Mouse (Mus musculus) midbrain, embryonic 11.5 days (tissue): Measurements from ENCODE around the gene Thsd4. TPM values are rescaled to one million over a fixed set of nuclear protein-coding genes. Genes with fewer than 3 reads are reported as not detected.

Source experiments
- ATAC-seq: fragments of 200-750 bp; cut with Nextera tagmentation; 2 replicates; pipeline ENCODE4 v1.8.0; 2017; ENCODE audit warnings: moderate TSS enrichment, moderate library complexity; ENCODE audit not compliant: low FRiP score
- DNase-seq: peaks from one replicate; pipeline ENCODE4 v3.0.0; 2015; ENCODE audit warnings: low spot score; ENCODE audit errors: missing footprints
- H3K27ac ChIP-seq: fragments of 300-500 bp; sonication (generic); 2 replicates; pipeline ENCODE4 v1.5.1; 2014; ENCODE audit warnings: low read depth, low read length
- H3K27me3 ChIP-seq: fragments of 300-500 bp; sonication (generic); 2 replicates; pipeline ENCODE4 v1.6.1; 2014; ENCODE audit warnings: mild to moderate bottlenecking, low read length, moderate library complexity, mixed read lengths; ENCODE audit not compliant: control insufficient read depth, insufficient read depth
- H3K36me3 ChIP-seq: fragments of 300-500 bp; sonication (generic); 2 replicates; pipeline ENCODE4 v1.6.1; 2014; ENCODE audit warnings: mild to moderate bottlenecking, low read length, moderate library complexity, mixed read lengths; ENCODE audit not compliant: control insufficient read depth, insufficient read depth
- H3K4me1 ChIP-seq: fragments of 300-500 bp; sonication (generic); 2 replicates; pipeline ENCODE4 v1.6.1; 2014; ENCODE audit warnings: low read length; ENCODE audit not compliant: control insufficient read depth, insufficient read depth
- H3K4me2 ChIP-seq: fragments of 300-500 bp; sonication (generic); 2 replicates; pipeline ENCODE4 v1.6.1; 2014; ENCODE audit warnings: mild to moderate bottlenecking, moderate library complexity
- H3K4me3 ChIP-seq: fragments of 300-500 bp; sonication (generic); 2 replicates; pipeline ENCODE4 v1.5.1; 2014; ENCODE audit warnings: low read depth, low read length
- H3K9ac ChIP-seq: fragments of 300-500 bp; sonication (generic); 2 replicates; pipeline ENCODE4 v1.6.1; 2014; ENCODE audit warnings: low read length
- H3K9me3 ChIP-seq: fragments of 300-500 bp; sonication (generic); 2 replicates; pipeline ENCODE4 v1.6.1; 2016; ENCODE audit warnings: low read length; ENCODE audit not compliant: control insufficient read depth
- WGBS: fragments of 180-500 bp; shearing (Covaris S2); extraction: QIAGEN DNeasy Blood & Tissue Kit; methylation state at CpG from one replicate; pipeline ENCODE4 v1.1.7; 2014; 5-methylcytosine and 5-hydroxymethylcytosine counted together
- polyA plus RNA-seq: library from polyadenylated mRNA; unstranded; fragments of >200 nt; fragmentation: Nextera tagmentation; extraction: Ambion mirVana; gene quantifications from 2 replicates; pipeline ENCODE4 v1.2.1, GENCODE M21; 2014

The Thsd4 gene
- polyA plus RNA-seq, 1 experiment from 2014 or later: 6.4 TPM

- no peak overlapping the region for H3K4me2 ChIP-seq
- no peaks in the 10 kb centered on the region for H3K36me3 ChIP-seq
- H3K27me3 ChIP-seq: no peaks in the 10 kb centered on the region
- 82% methylated on average over 6 of the region's 6 CpGs for WGBS
- H3K27ac ChIP-seq: no peak overlapping the region
- no peaks in the 10 kb centered on the region for H3K4me1 ChIP-seq
- DNase-seq (no peak), ATAC-seq (no peak)
- H3K4me3 ChIP-seq: no peak overlapping the region
- no peaks in the 10 kb centered on the region; the same call in 1 of the 2 replicates for H3K9me3 ChIP-seq
- no peak overlapping the region for H3K9ac ChIP-seq
Observed at GRCm38 (mm10) chr9:60295199-60295598, 226.6 kb downstream of the Thsd4 start.

GRCm38 (mm10) chr9:60293129-60293528 lies 228.7 kb downstream of the Thsd4 start:
- Histone ChIP-seq H3K27me3 (no peaks in the 10 kb centered on the region), H3K9me3 (no peaks in the 10 kb centered on the region), H3K4me3 (no peak overlapping the region), H3K27ac (no peak overlapping the region), H3K4me2 (no peak overlapping the region), H3K4me1 (no peaks in the 10 kb centered on the region), H3K9ac (no peak overlapping the region), H3K36me3 (no peaks in the 10 kb centered on the region)
- ATAC-seq: no peak
- no peak for DNase-seq
- WGBS: 83% methylated on average over 6 of the region's 6 CpGs

GRCm38 (mm10) chr9:60290780-60291179 lies 231.1 kb downstream of the Thsd4 start:
- no peaks in the 10 kb centered on the region for H3K36me3 ChIP-seq
- no peak overlapping the region for H3K4me3 ChIP-seq
- H3K27ac ChIP-seq: no peak overlapping the region
- H3K27me3 ChIP-seq: no peaks in the 10 kb centered on the region
- no peak overlapping the region for H3K4me2 ChIP-seq
- H3K9me3 ChIP-seq: no peaks in the 10 kb centered on the region
- H3K9ac ChIP-seq: no peak overlapping the region
- no peak for DNase-seq
- ATAC-seq: no peak
- 80% methylated on average over 8 of the region's 8 CpGs for WGBS
- no peaks in the 10 kb centered on the region; the same call in 1 of the 2 replicates for H3K4me1 ChIP-seq

- no peak overlapping the region for H3K4me3 ChIP-seq
- no peaks in the 10 kb centered on the region for H3K27me3 ChIP-seq
- no peak overlapping the region for H3K9ac ChIP-seq
- ATAC-seq (no peak), DNase-seq (no peak)
- no peaks in the 10 kb centered on the region for H3K36me3 ChIP-seq
- WGBS: 67% methylated on average over 12 of the region's 12 CpGs
- no peaks in the 10 kb centered on the region for H3K9me3 ChIP-seq
- no peak overlapping the region for H3K4me2 ChIP-seq
- no peak overlapping the region for H3K27ac ChIP-seq
- peaks cover 7% of the 10 kb centered on the region; the same call in 1 of the 2 replicates for H3K4me1 ChIP-seq
Observed at GRCm38 (mm10) chr9:60288789-60289188, 233.1 kb downstream of the Thsd4 start.

GRCm38 (mm10) chr9:60286390-60286789 lies 235.5 kb downstream of the Thsd4 start:
- no peak overlapping the region for H3K4me3 ChIP-seq
- H3K4me1 ChIP-seq: peaks cover 12% of the 10 kb centered on the region
- H3K9ac ChIP-seq: no peak overlapping the region
- no peaks in the 10 kb centered on the region for H3K9me3 ChIP-seq
- no peak overlapping the region for H3K4me2 ChIP-seq
- DNase-seq: no peak
- peaks cover 3% of the 10 kb centered on the region; the same call in 1 of the 2 replicates for H3K27me3 ChIP-seq
- no peaks in the 10 kb centered on the region for H3K36me3 ChIP-seq
- no peak for ATAC-seq
- H3K27ac ChIP-seq: no peak overlapping the region
- WGBS: 91% methylated on average over 3 of the region's 3 CpGs

- DNase-seq (no peak), ATAC-seq (no peak)
- Histone ChIP-seq H3K4me2 (no peak overlapping the region), H3K4me3 (no peak overlapping the region), H3K4me1 (peaks cover 14% of the 10 kb centered on the region), H3K9ac (no peak overlapping the region), H3K27ac (no peak overlapping the region), H3K36me3 (no peaks in the 10 kb centered on the region), H3K9me3 (no peaks in the 10 kb centered on the region), H3K27me3 (peaks cover 3% of the 10 kb centered on the region; the same call in 1 of the 2 replicates)
- 25% methylated on average over 3 of the region's 3 CpGs for WGBS
Observed at GRCm38 (mm10) chr9:60285047-60285462, 236.8 kb downstream of the Thsd4 start.

GRCm38 (mm10) chr9:60284318-60284717 lies 237.5 kb downstream of the Thsd4 start:
- WGBS: 85% methylated on average over 1 of the region's 1 CpGs

GRCm38 (mm10) chr9:60283546-60283945 lies 238.3 kb downstream of the Thsd4 start:
- no peaks in the 10 kb centered on the region for H3K9me3 ChIP-seq
- no peak for DNase-seq

More at GRCm38 (mm10) chr9:60284318-60284717, 237.5 kb downstream of the Thsd4 start:
- H3K4me2 ChIP-seq: no peak overlapping the region
- peaks cover 3% of the 10 kb centered on the region; the same call in 1 of the 2 replicates for H3K27me3 ChIP-seq
- DNase-seq (no peak), ATAC-seq (no peak)
- H3K36me3 ChIP-seq: no peaks in the 10 kb centered on the region
- no peak overlapping the region for H3K4me3 ChIP-seq
- peaks cover 14% of the 10 kb centered on the region for H3K4me1 ChIP-seq
- H3K27ac ChIP-seq: no peak overlapping the region
- H3K9ac ChIP-seq: no peak overlapping the region
- no peaks in the 10 kb centered on the region for H3K9me3 ChIP-seq

GRCm38 (mm10) chr9:60281281-60281680 lies 240.6 kb downstream of the Thsd4 start:
- DNase-seq: no peak
- no peak overlapping the region for H3K4me2 ChIP-seq
- H3K9ac ChIP-seq: no peak overlapping the region
- 74% methylated on average over 11 of the region's 11 CpGs for WGBS
- H3K27me3 ChIP-seq: peaks cover 6% of the 10 kb centered on the region
- H3K36me3 ChIP-seq: no peaks in the 10 kb centered on the region
- no peak overlapping the region for H3K4me3 ChIP-seq
- H3K9me3 ChIP-seq: no peaks in the 10 kb centered on the region
- H3K4me1 ChIP-seq: peaks cover 25% of the 10 kb centered on the region
- no peak for ATAC-seq
- H3K27ac ChIP-seq: no peak overlapping the region

More at GRCm38 (mm10) chr9:60283546-60283945, 238.3 kb downstream of the Thsd4 start:
- peaks cover 6% of the 10 kb centered on the region for H3K27me3 ChIP-seq
- H3K9ac ChIP-seq: no peak overlapping the region
- 69% methylated on average over 3 of the region's 3 CpGs for WGBS
- no peaks in the 10 kb centered on the region for H3K36me3 ChIP-seq
- H3K4me3 ChIP-seq: no peak overlapping the region
- H3K27ac ChIP-seq: no peak overlapping the region
- peaks cover 14% of the 10 kb centered on the region for H3K4me1 ChIP-seq
- no peak overlapping the region for H3K4me2 ChIP-seq
- ATAC-seq: no peak
